Mouse (Mus musculus) brain, embryonic 14.5 days (tissue): ENCODE measurements around the gene Gm49366.

ENCODE experiments used
- CTCF ChIP-seq: fragments of 200-500 bp; IDR thresholded peaks from 2 replicates; pipeline ENCODE4 v1.5.1; 2012; ENCODE audit warnings: inconsistent platforms, mild to moderate bottlenecking, moderate library complexity, borderline replicate concordance; ENCODE audit not compliant: insufficient read depth, insufficient read length; ENCODE audit errors: extremely low read depth
- POLR2A ChIP-seq: fragments of 200-500 bp; IDR thresholded peaks from 2 replicates; pipeline ENCODE4 v1.6.1; 2012; ENCODE audit warnings: mild to moderate bottlenecking, inconsistent platforms, borderline replicate concordance; ENCODE audit not compliant: poor library complexity, insufficient read depth, insufficient read length, severe bottlenecking; ENCODE audit errors: extremely low read depth

DNA sequence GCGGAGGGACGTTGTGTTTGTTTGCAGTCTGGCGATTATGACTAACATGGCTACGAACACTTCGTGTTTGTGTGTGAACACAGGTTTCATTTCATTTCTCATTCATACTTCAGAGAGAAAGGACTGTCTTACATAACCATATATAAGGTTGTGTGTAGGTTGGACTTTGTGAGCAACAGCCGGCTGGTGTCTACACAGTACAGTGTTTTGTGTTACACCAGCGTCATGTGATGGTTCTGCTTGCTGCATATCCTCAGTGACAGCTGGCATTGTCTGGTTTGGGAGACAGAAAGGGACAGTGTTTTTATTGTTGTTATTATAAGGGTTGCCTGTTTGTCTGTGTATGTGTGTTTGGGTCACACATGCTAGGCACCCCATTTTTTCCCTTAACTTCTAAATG is 25.0 kb upstream of the Gm49366 start:
- no peak for TF ChIP-seq CTCF
- TF ChIP-seq POLR2A: no peak
